Mouse (Mus musculus): ENCODE measurements around the gene Tmem150a.

- no peak for TF ChIP-seq CTCF (IDR thresholded peaks at IDR 0.05; ENCODE audit: borderline replicate concordance, insufficient read depth, low read length)
- no peak for TF ChIP-seq POLR2A (IDR thresholded peaks at IDR 0.05; ENCODE audit: low read depth, low read length)
These were observed 12.3 kb downstream of the Tmem150a start for GRCm38 (mm10) chr6:72367460-72367974.

Measured in embryonic fibroblast, embryonic 13.5 days (primary cell).